Mouse (Mus musculus): ENCODE results near the gene Ctnnbl1.
A peak's percentile ranks its signal among the peaks of the same experiment; 100 is the strongest.

GRCm38 (mm10) chr2:157845831-157846230 is 108.6 kb downstream of the Ctnnbl1 start:
- no peak for TF ChIP-seq MAFK (IDR thresholded peaks at IDR 0.05; ENCODE audit: insufficient replicate concordance, low read length)
- TF ChIP-seq CTCF (conservative IDR thresholded peaks at IDR 0.05 in 1 of 2, IDR thresholded peaks at IDR 0.05 in 1 of 2; ENCODE audit: low read depth in 2 of 2, low read length in 2 of 2): no peak
- TF ChIP-seq SIN3A (IDR thresholded peaks at IDR 0.05; ENCODE audit: low read length): no peak
- 0 out of 2 replicates have a peak, but pooled peaks have one; percentile 9 for TF ChIP-seq EP300 (IDR thresholded peaks at IDR 0.05; ENCODE audit: low read length)
- TF ChIP-seq CHD2 (IDR thresholded peaks at IDR 0.05; ENCODE audit: low read length): no peak
